Mouse (Mus musculus): ENCODE measurements around the gene Glo1.

DNA sequence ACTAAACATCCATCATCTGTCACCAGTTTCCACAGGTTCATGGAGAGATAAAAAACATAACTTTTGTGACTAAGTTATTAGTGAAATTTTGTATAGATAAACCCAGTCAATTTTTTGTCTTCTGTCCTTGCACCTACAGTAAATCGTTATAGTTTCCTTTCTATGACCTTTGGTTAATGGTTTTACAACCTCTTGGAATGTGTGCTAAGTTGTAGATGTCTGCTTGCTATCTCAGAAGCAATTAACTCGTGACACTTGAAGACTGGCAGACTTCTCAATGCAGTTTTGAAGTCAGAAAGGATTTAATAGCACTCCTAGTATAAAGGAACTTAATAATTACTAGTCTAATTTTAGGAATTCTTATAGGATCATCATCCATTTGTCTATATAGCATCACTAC is 6.1 kb downstream of the Glo1 start:
- TF ChIP-seq CTCF (IDR thresholded peaks at IDR 0.05; ENCODE audit: extremely low read depth, insufficient read length, insufficient replicate concordance, low read depth, low read length) (no peak), POLR2A (IDR thresholded peaks at IDR 0.05; ENCODE audit: low read depth, low read length) (no peak)
